Comparison of ENCODE assay signal across 19 mouse cellular contexts in the genomic region with DNA sequence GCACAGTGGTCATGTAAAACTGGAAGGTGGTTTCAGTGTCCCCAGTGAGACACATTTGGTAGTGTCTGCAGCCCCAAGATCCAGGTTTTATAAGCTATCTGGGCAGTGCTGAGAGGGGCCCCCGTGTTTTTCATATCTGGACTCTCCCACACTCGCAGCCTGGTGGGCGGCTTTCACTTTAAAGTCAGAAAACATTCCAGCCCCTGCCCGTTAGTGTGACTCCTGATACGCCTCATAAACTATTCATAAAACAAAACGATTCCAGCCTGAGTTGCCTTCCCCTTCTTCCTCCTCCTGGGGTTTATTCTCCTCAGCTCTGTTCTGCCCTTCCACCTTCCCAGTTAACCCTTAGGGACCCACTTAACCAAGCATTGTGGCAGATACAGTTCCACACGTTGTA.
DNase-seq lines count a peak whose midpoint lies in the region; ATAC-seq lines count a peak whose summit lies in the region.
"Had no signal": no experiment of that assay in that cellular context is flagged by ENCODE, and none has a peak within 500 bp of the region (broad histone marks: within the 10 kb centered on the region; RNA-seq: fewer than 3 reads in every experiment).

No protein-coding gene starts in this region.

- H3K27ac ChIP-seq in heart, embryonic 13.5 days (replicated peaks): no peak overlapping the region
- no peak overlapping the region for H3K27ac ChIP-seq in neural tube, embryonic 11.5 days (ENCODE audit: low read depth, low read length)
- peak overlapping the region; percentile 84 for H3K27ac ChIP-seq in kidney, embryonic 15.5 days
- H3K27ac ChIP-seq in limb, embryonic 13.5 days: peak overlapping the region; percentile 55
- H3K27ac ChIP-seq: forebrain, embryonic 13.5 days; gastrocnemius, adult 2 months; heart, adult 2 months; left cerebral cortex, adult 2 months; lung, embryonic 15.5 days had no signal

- H3K9me3 ChIP-seq in heart, embryonic 13.5 days: no peaks in the 10 kb centered on the region
- no peaks in the 10 kb centered on the region for H3K9me3 ChIP-seq in neural tube, embryonic 11.5 days (ENCODE audit: control insufficient read depth, low read length)
- H3K9me3 ChIP-seq in kidney, embryonic 15.5 days (replicated peaks): no peaks in the 10 kb centered on the region
- no peaks in the 10 kb centered on the region for H3K9me3 ChIP-seq in limb, embryonic 13.5 days
- H3K9me3 ChIP-seq: forebrain, embryonic 13.5 days; lung, embryonic 15.5 days had no signal

- DNase-seq in heart, postnatal 36 days: no peak
- peak; percentile 25 for DNase-seq in neural tube, embryonic 11.5 days (ENCODE audit: low spot score)
- DNase-seq in neural tube, embryonic 10.5 days (ENCODE audit: extremely low spot score, low spot score): no peak
- no peak for DNase-seq in adrenal gland, postnatal 25 days
- DNase-seq: B cell, adult 2 months; cerebellum, postnatal 14 days; gastrocnemius, adult 2 months; heart, adult 2 months; thymus, adult 2 months had no signal

- no peak overlapping the region for H3K4me3 ChIP-seq in heart, embryonic 13.5 days
- H3K4me3 ChIP-seq in neural tube, embryonic 11.5 days (ENCODE audit: low read depth, low read length): no peak overlapping the region
- no peak overlapping the region for H3K4me3 ChIP-seq in kidney, embryonic 15.5 days (replicated peaks)
- H3K4me3 ChIP-seq in limb, embryonic 13.5 days: no peak overlapping the region
- H3K4me3 ChIP-seq: forebrain, embryonic 13.5 days; gastrocnemius, adult 2 months; heart, adult 2 months; left cerebral cortex, adult 2 months; lung, embryonic 15.5 days had no signal

- WGBS in heart, embryonic 13.5 days: 37% methylated on average over 7 of the region's 7 CpGs
- WGBS in neural tube, embryonic 11.5 days: 23% methylated on average over 7 of the region's 7 CpGs
- WGBS in kidney, embryonic 15.5 days: 5% methylated on average over 7 of the region's 7 CpGs
- WGBS in limb, embryonic 13.5 days: 10% methylated on average over 7 of the region's 7 CpGs

- intact Hi-C loops in heart, postnatal 36 days (cut with DNase I): no loop called here

- ATAC-seq in heart, embryonic 13.5 days (ENCODE audit: extremely low read depth, insufficient number of reproducible peaks, low FRiP score, low TSS enrichment): no peak
- no peak for ATAC-seq in neural tube, embryonic 11.5 days (ENCODE audit: insufficient read depth, low FRiP score, low TSS enrichment)
- peak; percentile 86 for ATAC-seq in kidney, embryonic 15.5 days (replicated peaks; ENCODE audit: low FRiP score)
- peak; percentile 54; the same call in 1 of the 2 replicates for ATAC-seq in limb, embryonic 13.5 days (ENCODE audit: low FRiP score, low read depth)
- ATAC-seq in megakaryocyte progenitor cell, adult 5-6 weeks (replicated peaks; ENCODE audit: poor library complexity): no peak
- ATAC-seq: forebrain, embryonic 13.5 days; inflammation-experienced regulatory T-cells, adult 6 months had no signal

- H3K27me3 ChIP-seq in heart, embryonic 13.5 days (replicated peaks): no peaks in the 10 kb centered on the region
- H3K27me3 ChIP-seq in neural tube, embryonic 11.5 days (ENCODE audit: control insufficient read depth, insufficient read depth, low read length): no peaks in the 10 kb centered on the region
- no peaks in the 10 kb centered on the region for H3K27me3 ChIP-seq in kidney, embryonic 15.5 days
- H3K27me3 ChIP-seq in limb, embryonic 13.5 days: no peaks in the 10 kb centered on the region
- H3K27me3 ChIP-seq: forebrain, embryonic 13.5 days; lung, embryonic 15.5 days had no signal

- H3K9ac ChIP-seq in heart, embryonic 13.5 days: no peak overlapping the region
- H3K9ac ChIP-seq in neural tube, embryonic 11.5 days (ENCODE audit: low read length): no peak overlapping the region
- no peak overlapping the region for H3K9ac ChIP-seq in kidney, embryonic 15.5 days
- H3K9ac ChIP-seq in limb, embryonic 13.5 days: 0 out of 2 replicates have a peak overlapping the region, but pooled peaks have one; percentile 8
- H3K9ac ChIP-seq: forebrain, embryonic 13.5 days; lung, embryonic 15.5 days had no signal

- H3K4me1 ChIP-seq in heart, embryonic 13.5 days: peaks cover 27% of the 10 kb centered on the region
- H3K4me1 ChIP-seq in neural tube, embryonic 11.5 days (ENCODE audit: control insufficient read depth, insufficient read depth, low read length): 0 out of 2 replicates have a peak, but pooled peaks cover 2% of the 10 kb centered on the region
- peaks cover 23% of the 10 kb centered on the region for H3K4me1 ChIP-seq in kidney, embryonic 15.5 days
- peaks cover 43% of the 10 kb centered on the region for H3K4me1 ChIP-seq in limb, embryonic 13.5 days
- H3K4me1 ChIP-seq: lung, embryonic 15.5 days had no signal

- H3K36me3 ChIP-seq in heart, embryonic 13.5 days: no peaks in the 10 kb centered on the region
- no peaks in the 10 kb centered on the region for H3K36me3 ChIP-seq in neural tube, embryonic 11.5 days (ENCODE audit: control insufficient read depth, insufficient read depth, low read length)
- H3K36me3 ChIP-seq in kidney, embryonic 15.5 days: no peaks in the 10 kb centered on the region
- H3K36me3 ChIP-seq in limb, embryonic 13.5 days: no peaks in the 10 kb centered on the region
- H3K36me3 ChIP-seq: lung, embryonic 15.5 days had no signal

- H3K4me2 ChIP-seq in heart, embryonic 13.5 days: 0 out of 2 replicates have a peak overlapping the region, but pooled peaks have one; percentile 10
- H3K4me2 ChIP-seq in neural tube, embryonic 11.5 days (ENCODE audit: low read depth): 0 out of 2 replicates have a peak overlapping the region, but pooled peaks have one; percentile 8
- peak overlapping the region; percentile 29 for H3K4me2 ChIP-seq in kidney, embryonic 15.5 days
- H3K4me2 ChIP-seq in limb, embryonic 13.5 days (replicated peaks): peak overlapping the region; percentile 32
- H3K4me2 ChIP-seq: forebrain, embryonic 13.5 days; liver, embryonic 11.5 days; lung, embryonic 15.5 days; midbrain, embryonic 11.5 days had no signal

Comparison
In these comparisons a context has a peak if more than half of its experiments do, and no peak if none do; other contexts are left out.
1. ATAC-seq: peak in kidney, embryonic 15.5 days (single experiment) and limb, embryonic 13.5 days (single experiment); none in heart, embryonic 13.5 days (single experiment), neural tube, embryonic 11.5 days (single experiment) and megakaryocyte progenitor cell, adult 5-6 weeks (single experiment).
2. H3K27ac ChIP-seq: peak in kidney, embryonic 15.5 days (single experiment) and limb, embryonic 13.5 days (single experiment); none in heart, embryonic 13.5 days (single experiment) and neural tube, embryonic 11.5 days (single experiment).
3. Peak in every context shown above with its lines, with median percentiles within 50 percentile points of each other: H3K4me2 ChIP-seq.